Mouse (Mus musculus) liver, embryonic 16.5 days (tissue): ENCODE measurements around the gene Cdkal1. TPM values are rescaled to one million over a fixed set of nuclear protein-coding genes. Genes with fewer than 3 reads are reported as not detected.

Experiments used
- ATAC-seq: fragments of 200-750 bp; cut with Nextera tagmentation; 2 replicates; pipeline ENCODE4 v1.8.0; 2017; ENCODE audit warnings: low read depth, mild to moderate bottlenecking, moderate number of reproducible peaks, moderate library complexity
- H3K27ac ChIP-seq: fragments of 300-500 bp; sonication (generic); 2 replicates; pipeline ENCODE4 v1.5.1; 2014; ENCODE audit warnings: mild to moderate bottlenecking, low read length
- H3K27me3 ChIP-seq: fragments of 300-500 bp; sonication (generic); 2 replicates; pipeline ENCODE4 v1.6.1; 2014; ENCODE audit warnings: low read depth, low read length, mixed read lengths; ENCODE audit not compliant: control insufficient read depth, insufficient read depth
- H3K36me3 ChIP-seq: fragments of 300-500 bp; sonication (generic); 2 replicates; pipeline ENCODE4 v1.6.1; 2014; ENCODE audit warnings: mild to moderate bottlenecking; ENCODE audit not compliant: control insufficient read depth, insufficient read depth
- H3K4me1 ChIP-seq: fragments of 300-500 bp; sonication (generic); 2 replicates; pipeline ENCODE4 v1.6.1; 2014; ENCODE audit warnings: low read depth, low read length, mixed read lengths; ENCODE audit not compliant: control insufficient read depth
- H3K4me2 ChIP-seq: fragments of 300-500 bp; sonication (generic); 2 replicates; pipeline ENCODE4 v1.6.1; 2014; ENCODE audit warnings: low read depth, low read length, mixed read lengths
- H3K4me3 ChIP-seq: fragments of 300-500 bp; sonication (generic); 2 replicates; pipeline ENCODE4 v1.5.1; 2014; ENCODE audit warnings: low read depth, mild to moderate bottlenecking, low read length
- H3K9ac ChIP-seq: fragments of 300-500 bp; sonication (generic); 2 replicates; pipeline ENCODE4 v1.6.1; 2014; ENCODE audit warnings: low read depth, low read length
- H3K9me3 ChIP-seq: fragments of 300-500 bp; sonication (generic); replicated peaks from 2 replicates; pipeline ENCODE4 v1.6.1; 2016; ENCODE audit warnings: low read length; ENCODE audit not compliant: control insufficient read depth
- WGBS: fragments of 180-500 bp; shearing (Covaris S2); extraction: QIAGEN DNeasy Blood & Tissue Kit; methylation state at CpG from one replicate; pipeline ENCODE4 v1.1.7; 2014; ENCODE audit not compliant: insufficient replicate concordance; 5-methylcytosine and 5-hydroxymethylcytosine counted together
- polyA plus RNA-seq: library from polyadenylated mRNA; unstranded; fragments of >200 nt; fragmentation: Nextera tagmentation; extraction: Ambion mirVana; gene quantifications from 2 replicates; pipeline ENCODE4 v1.2.1, GENCODE M21; 2015

Cdkal1 gene
- polyA plus RNA-seq, 1 experiment from 2014 or later: 9.3 TPM

- no peaks in the 10 kb centered on the region for H3K36me3 ChIP-seq
- H3K27ac ChIP-seq: no peak overlapping the region
- H3K9ac ChIP-seq: no peak overlapping the region
- H3K27me3 ChIP-seq: no peaks in the 10 kb centered on the region
- no peak for ATAC-seq
- no peaks in the 10 kb centered on the region for H3K4me1 ChIP-seq
- H3K4me3 ChIP-seq: no peak overlapping the region
- H3K4me2 ChIP-seq: no peak overlapping the region
- H3K9me3 ChIP-seq: no peaks in the 10 kb centered on the region
- 70% methylated on average over 5 of the region's 5 CpGs for WGBS
Measured at GRCm38 (mm10) chr13:29565710-29566109, 289.8 kb downstream of the Cdkal1 start.

GRCm38 (mm10) chr13:29559188-29559587 is 296.3 kb downstream of the Cdkal1 start:
- Histone ChIP-seq H3K4me2 (no peak overlapping the region), H3K9me3 (no peaks in the 10 kb centered on the region), H3K4me1 (no peaks in the 10 kb centered on the region), H3K36me3 (no peaks in the 10 kb centered on the region), H3K27me3 (no peaks in the 10 kb centered on the region), H3K4me3 (no peak overlapping the region), H3K9ac (no peak overlapping the region), H3K27ac (no peak overlapping the region)
- 60% methylated on average over 3 of the region's 3 CpGs for WGBS
- ATAC-seq: no peak

GRCm38 (mm10) chr13:29555160-29555785 is 300.2 kb downstream of the Cdkal1 start:
- 74% methylated on average over 9 of the region's 9 CpGs for WGBS
- H3K27ac ChIP-seq: no peak overlapping the region
- H3K27me3 ChIP-seq: no peaks in the 10 kb centered on the region
- no peak overlapping the region for H3K4me3 ChIP-seq
- H3K36me3 ChIP-seq: no peaks in the 10 kb centered on the region
- H3K9ac ChIP-seq: no peak overlapping the region
- H3K9me3 ChIP-seq: no peaks in the 10 kb centered on the region
- no peak overlapping the region for H3K4me2 ChIP-seq
- no peak for ATAC-seq
- no peaks in the 10 kb centered on the region for H3K4me1 ChIP-seq

GRCm38 (mm10) chr13:29553792-29554191 is 301.7 kb downstream of the Cdkal1 start:
- Histone ChIP-seq H3K4me1 (no peaks in the 10 kb centered on the region), H3K27me3 (no peaks in the 10 kb centered on the region), H3K9me3 (no peaks in the 10 kb centered on the region), H3K36me3 (no peaks in the 10 kb centered on the region), H3K4me3 (no peak overlapping the region), H3K27ac (no peak overlapping the region), H3K4me2 (no peak overlapping the region), H3K9ac (no peak overlapping the region)
- ATAC-seq: no peak

GRCm38 (mm10) chr13:29552322-29552870 is 303.1 kb downstream of the Cdkal1 start:
- WGBS: 80% methylated on average over 5 of the region's 5 CpGs
- Histone ChIP-seq H3K4me3 (no peak overlapping the region), H3K27ac (no peak overlapping the region), H3K4me2 (no peak overlapping the region), H3K27me3 (no peaks in the 10 kb centered on the region), H3K36me3 (no peaks in the 10 kb centered on the region), H3K4me1 (no peaks in the 10 kb centered on the region), H3K9ac (no peak overlapping the region), H3K9me3 (no peaks in the 10 kb centered on the region)
- no peak for ATAC-seq

- WGBS: 60% methylated on average over 1 of the region's 1 CpGs
- no peak overlapping the region for H3K27ac ChIP-seq
- H3K4me3 ChIP-seq: no peak overlapping the region
- H3K36me3 ChIP-seq: no peaks in the 10 kb centered on the region
- no peak for ATAC-seq
- H3K9ac ChIP-seq: no peak overlapping the region
- no peaks in the 10 kb centered on the region for H3K4me1 ChIP-seq
- H3K27me3 ChIP-seq: no peaks in the 10 kb centered on the region
- H3K9me3 ChIP-seq: no peaks in the 10 kb centered on the region
- no peak overlapping the region for H3K4me2 ChIP-seq
Measured at GRCm38 (mm10) chr13:29550886-29551285, 304.6 kb downstream of the Cdkal1 start.

GRCm38 (mm10) chr13:29550203-29550602 is 305.3 kb downstream of the Cdkal1 start:
- Histone ChIP-seq H3K9me3 (no peaks in the 10 kb centered on the region), H3K4me2 (no peak overlapping the region), H3K4me1 (no peaks in the 10 kb centered on the region), H3K27me3 (no peaks in the 10 kb centered on the region), H3K36me3 (no peaks in the 10 kb centered on the region), H3K27ac (no peak overlapping the region), H3K4me3 (no peak overlapping the region), H3K9ac (no peak overlapping the region)
- 64% methylated on average over 6 of the region's 6 CpGs for WGBS
- no peak for ATAC-seq

- H3K9ac ChIP-seq: no peak overlapping the region
- no peaks in the 10 kb centered on the region for H3K4me1 ChIP-seq
- 48% methylated on average over 2 of the region's 2 CpGs for WGBS
- H3K27me3 ChIP-seq: no peaks in the 10 kb centered on the region
- H3K4me2 ChIP-seq: no peak overlapping the region
- no peak for ATAC-seq
- no peak overlapping the region for H3K4me3 ChIP-seq
- no peaks in the 10 kb centered on the region for H3K36me3 ChIP-seq
- no peaks in the 10 kb centered on the region for H3K9me3 ChIP-seq
- no peak overlapping the region for H3K27ac ChIP-seq
Measured at GRCm38 (mm10) chr13:29549761-29550160, 305.7 kb downstream of the Cdkal1 start.

GRCm38 (mm10) chr13:29537906-29538305 is 317.6 kb downstream of the Cdkal1 start:
- Histone ChIP-seq H3K4me1 (no peaks in the 10 kb centered on the region), H3K9ac (no peak overlapping the region), H3K4me2 (no peak overlapping the region), H3K4me3 (no peak overlapping the region), H3K9me3 (no peaks in the 10 kb centered on the region), H3K27me3 (no peaks in the 10 kb centered on the region), H3K36me3 (no peaks in the 10 kb centered on the region), H3K27ac (no peak overlapping the region)
- ATAC-seq: no peak
- WGBS: 42% methylated on average over 1 of the region's 1 CpGs
